Mouse (Mus musculus): ENCODE measurements around the gene St8sia1.

Gene St8sia1

DNA sequence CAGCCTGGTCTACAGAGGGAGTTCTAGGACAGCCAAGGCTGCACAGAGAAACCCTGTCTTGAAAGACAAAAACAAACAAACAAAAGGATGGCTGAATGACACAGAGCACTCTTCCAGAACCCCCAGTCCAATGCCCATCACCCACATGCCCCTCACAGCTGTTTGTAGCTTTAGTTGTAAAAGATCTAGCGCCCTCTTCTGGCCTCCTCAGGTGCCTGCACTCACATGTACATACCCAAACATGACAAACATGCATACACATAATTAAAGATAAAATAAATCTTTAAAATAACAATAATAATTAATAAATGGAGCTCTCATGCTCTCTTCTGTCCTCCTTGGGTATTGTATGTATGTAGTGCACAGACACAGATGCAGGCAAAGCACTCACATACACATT is 13.0 kb upstream of the St8sia1 start:
- no peak for DNase-seq

- DNase-seq: no peak
Measured at GRCm38 (mm10) chr6:142973289-142973688, 9.0 kb upstream of the St8sia1 start.

GRCm38 (mm10) chr6:142972205-142972604 is 8.0 kb upstream of the St8sia1 start:
- DNase-seq: no peak

GRCm38 (mm10) chr6:142967407-142967806 is 3.2 kb upstream of the St8sia1 start:
- DNase-seq: no peak

GRCm38 (mm10) chr6:142964531-142965385 is 506 bp upstream of the St8sia1 start:
- peak; percentile 83 for DNase-seq

DNA sequence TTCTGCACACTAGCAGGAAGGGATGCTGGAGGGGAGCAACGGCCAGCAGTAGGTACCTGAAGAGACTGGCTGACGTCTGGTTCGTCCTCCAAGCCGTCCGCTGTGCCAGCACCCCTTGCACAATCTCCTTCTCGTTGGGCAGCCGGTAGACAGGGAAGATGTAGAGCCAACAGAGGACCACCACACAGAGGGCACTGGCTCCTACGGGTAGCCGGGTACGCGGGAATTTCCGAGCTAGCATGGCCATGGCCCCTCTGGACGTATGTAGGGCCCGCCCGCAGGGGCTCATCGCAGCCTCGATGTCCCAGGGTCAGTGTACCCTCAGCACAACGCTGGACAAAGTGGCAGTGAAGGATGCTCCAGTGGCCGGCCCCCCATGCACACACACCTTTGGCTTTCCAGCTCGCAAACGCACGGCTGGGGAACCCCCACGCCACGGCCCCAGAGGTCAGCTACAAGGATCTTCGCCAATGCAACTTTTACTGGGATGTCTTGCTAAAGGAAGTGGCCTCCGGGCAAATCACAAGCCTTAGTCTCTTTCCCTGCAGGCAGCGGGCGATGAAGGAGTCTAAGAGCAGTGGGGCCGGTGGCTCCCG is 674 bp downstream of the St8sia1 start:
- peak; percentile 42 for DNase-seq

DNA sequence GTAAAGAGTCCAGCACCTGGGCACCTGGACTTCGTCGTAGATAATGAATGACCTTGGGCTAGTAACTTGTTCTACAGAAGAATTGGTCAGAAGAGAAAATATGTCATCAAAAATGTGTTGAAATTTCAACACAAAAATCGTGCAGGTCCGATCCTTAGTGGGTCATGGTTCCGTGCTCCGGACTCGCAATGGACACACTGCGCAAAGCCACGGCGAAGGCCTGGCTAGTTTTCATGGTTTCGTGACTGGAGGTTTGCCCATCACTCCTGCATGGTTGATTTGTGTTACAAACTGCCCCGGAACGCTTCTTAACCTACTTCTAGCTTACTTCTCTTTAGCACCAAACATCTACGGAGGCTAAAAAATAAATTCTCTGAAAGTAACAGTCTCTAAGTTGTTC is 1.4 kb downstream of the St8sia1 start:
- peak; percentile 37 for DNase-seq

DNA sequence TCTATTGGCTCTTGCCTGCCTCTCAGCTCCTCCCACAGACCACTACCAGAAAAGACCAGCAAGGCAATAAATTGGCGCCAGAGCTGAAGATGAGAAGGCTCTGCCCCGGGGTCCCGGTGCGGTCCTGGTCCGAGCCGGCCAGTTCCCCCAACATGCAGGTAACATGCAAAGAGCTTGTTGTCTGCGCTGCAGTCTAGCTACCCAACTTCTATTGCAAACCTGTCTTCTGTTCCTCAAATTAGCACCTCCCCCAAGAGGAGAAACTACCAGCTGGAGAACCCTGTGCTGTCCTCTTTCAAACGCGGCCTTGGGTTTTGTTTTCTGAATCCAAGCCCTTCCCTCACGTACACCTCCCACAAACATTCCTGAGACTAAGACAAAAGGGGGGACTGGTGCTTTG is 1.8 kb downstream of the St8sia1 start:
- DNase-seq: no peak

GRCm38 (mm10) chr6:142961721-142962455 is 2.4 kb downstream of the St8sia1 start:
- DNase-seq: no peak

DNA sequence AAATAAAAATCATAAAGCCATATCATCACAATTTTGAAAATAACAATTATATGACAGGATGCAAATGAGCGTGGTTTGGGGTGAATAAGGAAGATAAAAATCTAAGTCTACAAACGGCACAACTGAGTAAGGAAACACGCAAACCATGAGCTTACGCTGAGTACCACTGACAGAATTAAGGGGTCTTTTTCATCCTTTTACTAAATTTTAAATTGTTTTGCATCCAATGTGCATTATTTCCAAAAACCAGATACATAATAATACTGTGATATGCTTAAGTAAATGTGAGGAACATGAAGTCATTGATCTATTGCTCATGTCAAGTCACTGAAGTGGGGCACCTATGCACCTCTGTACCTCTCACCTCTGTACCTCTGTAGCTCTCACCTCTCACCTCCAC is 7.7 kb downstream of the St8sia1 start:
- no peak for DNase-seq

- DNase-seq: no peak
Measured at GRCm38 (mm10) chr6:142955281-142955680, 9.0 kb downstream of the St8sia1 start.

DNA sequence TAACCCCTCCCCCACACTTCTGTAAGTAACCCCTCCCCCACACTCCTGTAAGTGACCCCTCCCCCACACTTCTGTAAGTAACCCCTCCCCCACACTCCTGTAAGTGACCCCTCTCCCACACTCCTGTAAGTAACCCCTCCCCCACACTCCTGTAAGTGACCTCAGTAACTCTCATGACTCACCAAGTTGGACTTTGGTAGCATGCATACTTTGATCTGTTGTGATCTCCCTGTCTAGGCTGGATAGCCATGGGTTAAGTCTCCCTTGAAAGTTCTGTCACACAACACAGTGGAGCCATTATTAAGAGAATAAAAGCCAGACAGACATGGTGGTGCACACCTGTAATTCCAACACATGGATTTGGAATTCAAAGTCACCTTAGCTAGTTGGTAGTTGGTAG is 11.1 kb downstream of the St8sia1 start:
- DNase-seq: no peak

GRCm38 (mm10) chr6:142952361-142952954 is 11.8 kb downstream of the St8sia1 start:
- no peak for DNase-seq

GRCm38 (mm10) chr6:142951564-142952308 is 12.5 kb downstream of the St8sia1 start:
- no peak for DNase-seq

- no peak for DNase-seq
Measured at GRCm38 (mm10) chr6:142950354-142950753, 13.9 kb downstream of the St8sia1 start.

DNA sequence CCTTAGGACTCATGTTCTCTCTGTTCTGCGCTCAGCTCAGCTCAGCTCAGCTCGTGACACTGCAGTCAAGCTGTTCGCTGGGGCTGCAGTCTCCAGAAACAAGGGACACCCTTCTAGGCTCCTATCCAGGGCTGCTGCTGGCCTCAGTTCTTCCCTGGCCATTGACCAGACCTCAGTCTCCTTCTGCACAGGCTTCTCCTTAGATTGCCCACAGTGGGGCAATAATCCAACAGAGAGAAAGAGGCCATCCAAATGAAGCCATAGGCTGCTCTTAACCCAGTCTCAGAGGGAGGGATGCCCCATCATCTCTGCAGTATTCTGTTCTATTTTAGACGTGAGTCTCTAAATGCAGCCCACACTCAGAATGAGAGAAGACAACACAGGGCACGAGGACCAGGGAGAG is 15.3 kb downstream of the St8sia1 start:
- peak; percentile 75 for DNase-seq

DNA sequence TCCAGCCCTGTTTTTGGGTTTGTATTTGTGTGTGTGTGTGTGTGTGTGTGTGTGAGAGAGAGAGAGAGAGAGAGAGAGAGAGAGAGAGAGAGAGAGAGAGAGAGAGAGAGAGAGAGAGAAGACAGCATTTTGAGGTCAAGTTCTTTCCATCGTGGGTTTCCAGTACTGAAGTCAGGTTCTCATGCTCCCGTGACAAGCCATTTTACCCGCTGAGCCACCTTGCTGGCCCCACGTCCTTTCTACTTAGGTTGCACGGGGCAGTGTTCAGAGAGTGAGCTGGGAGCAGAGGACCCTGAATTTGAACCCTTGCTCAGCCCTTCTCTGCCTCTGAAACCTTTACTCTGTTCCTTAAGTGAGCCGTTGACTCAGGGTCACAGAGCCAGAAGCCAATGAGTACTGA is 17.2 kb downstream of the St8sia1 start:
- no peak for DNase-seq

GRCm38 (mm10) chr6:142946069-142946871 is 18.0 kb downstream of the St8sia1 start:
- no peak for DNase-seq

DNA sequence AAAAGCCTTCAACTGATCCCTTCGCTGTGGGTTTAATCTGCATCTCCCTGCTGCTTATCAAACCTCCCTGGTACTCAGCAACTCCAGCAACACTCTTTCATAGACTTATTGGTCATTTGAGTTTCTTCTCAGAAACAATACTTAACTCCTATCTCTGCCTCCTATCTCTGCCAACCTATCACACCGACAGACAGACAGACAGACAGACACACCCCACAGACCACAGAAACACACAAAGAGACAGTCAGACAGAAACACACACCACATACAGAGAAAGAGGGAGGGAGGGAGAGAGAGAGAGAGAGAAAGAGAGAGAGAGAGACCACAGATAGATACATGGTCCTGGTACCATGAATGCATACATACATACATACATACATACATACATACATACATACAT is 18.8 kb downstream of the St8sia1 start:
- no peak for DNase-seq

DNA sequence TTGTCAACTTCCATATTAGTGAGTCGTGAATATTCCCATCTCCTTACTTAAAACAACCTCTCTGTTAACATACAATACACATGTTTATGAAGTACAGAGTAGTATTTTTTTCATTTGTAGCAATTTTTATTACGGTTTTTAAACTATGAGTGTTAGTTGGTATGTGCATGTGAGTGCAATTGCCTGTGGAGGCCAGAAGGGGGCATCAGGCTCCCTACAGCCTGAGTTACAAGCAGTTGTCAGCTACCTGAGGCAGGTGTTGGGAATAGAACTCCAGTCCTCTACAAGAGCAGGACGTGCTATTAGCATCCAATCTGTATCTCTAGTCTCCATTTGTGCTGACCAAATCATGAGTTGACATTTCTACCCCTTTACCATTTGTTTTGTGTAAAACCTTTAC is 19.8 kb downstream of the St8sia1 start:
- no peak for DNase-seq

- DNase-seq: no peak
Measured at GRCm38 (mm10) chr6:142943419-142943818, 20.8 kb downstream of the St8sia1 start.

Data from cerebellum, adult 11 months (tissue).